Mouse (Mus musculus) myocyte (in vitro differentiated cells): Measurements from ENCODE around the gene Slc7a4. TPM values are rescaled to one million over a fixed set of nuclear protein-coding genes. Genes with fewer than 3 reads are reported as not detected.

ENCODE experiments used
- H3K27me3 ChIP-seq: one replicate; pipeline ENCODE4 v1.6.1; 2011; ENCODE audit not compliant: control insufficient read depth, insufficient read depth, insufficient read length
- H3K36me3 ChIP-seq: one replicate; pipeline ENCODE4 v1.6.1; 2011; ENCODE audit not compliant: control insufficient read depth, insufficient read depth
- H3K4me2 ChIP-seq: one replicate; pipeline ENCODE4 v1.6.1; 2011; ENCODE audit warnings: low read depth, control low read depth
- H3K4me3 ChIP-seq: one replicate; pipeline ENCODE4 v1.5.1; 2011; ENCODE audit warnings: mild to moderate bottlenecking, control low read depth, moderate library complexity
- H3K79me2 ChIP-seq: one replicate; pipeline ENCODE4 v1.6.1; 2011; ENCODE audit not compliant: control insufficient read depth, insufficient read depth
- H3ac ChIP-seq: one replicate; pipeline ENCODE4 v1.6.1; 2011; ENCODE audit not compliant: control insufficient read depth, insufficient read length
- CEBPB ChIP-seq: IDR thresholded peaks from 2 replicates; pipeline ENCODE4 v1.6.1; 2011; ENCODE audit warnings: mild to moderate bottlenecking, moderate library complexity; ENCODE audit not compliant: poor library complexity, insufficient read depth, severe bottlenecking
- E2F4 ChIP-seq: IDR thresholded peaks from one replicate; pipeline ENCODE4 v1.6.1; 2011; ENCODE audit warnings: mild to moderate bottlenecking, control low read depth, moderate library complexity; ENCODE audit not compliant: insufficient read depth
- MAX ChIP-seq: IDR thresholded peaks from one replicate; pipeline ENCODE4 v1.6.1; 2011; ENCODE audit warnings: low read depth, mild to moderate bottlenecking, control low read depth
- MYOD1 ChIP-seq, 3 experiments: IDR thresholded peaks; one replicate each; pipeline ENCODE4 v1.6.1; 2011; ENCODE audit warnings: control low read depth in 2 of 3, low read depth in 2 of 3, mild to moderate bottlenecking in 2 of 3, moderate library complexity in 1 of 3; ENCODE audit not compliant: insufficient read length in 2 of 3, control insufficient read depth in 1 of 3
- MYOG ChIP-seq, 3 experiments: IDR thresholded peaks; one replicate each; pipeline ENCODE4 v1.6.1; 2011; ENCODE audit warnings: control low read depth in 2 of 3, low read depth in 2 of 3, mild to moderate bottlenecking in 2 of 3; ENCODE audit not compliant: insufficient read length in 2 of 3, control insufficient read depth in 1 of 3, insufficient read depth in 1 of 3
- POLR2A ChIP-seq: IDR thresholded peaks from one replicate; pipeline ENCODE4 v1.6.1; 2011; ENCODE audit warnings: low read depth, mild to moderate bottlenecking, control low read depth, moderate library complexity; ENCODE audit not compliant: insufficient read length
- POLR2AphosphoS2 ChIP-seq: IDR thresholded peaks from one replicate; pipeline ENCODE4 v1.6.1; 2011; ENCODE audit warnings: low read depth, control low read depth; ENCODE audit not compliant: insufficient read length
- REST ChIP-seq: IDR thresholded peaks from one replicate; pipeline ENCODE4 v1.6.1; 2011; ENCODE audit warnings: mild to moderate bottlenecking, control low read depth, moderate library complexity; ENCODE audit not compliant: insufficient read depth, insufficient read length
- SRF ChIP-seq: IDR thresholded peaks from one replicate; pipeline ENCODE4 v1.6.1; 2011; ENCODE audit warnings: low read depth; ENCODE audit not compliant: control insufficient read depth, insufficient read length
- TCF12 ChIP-seq: IDR thresholded peaks from one replicate; pipeline ENCODE4 v1.6.1; 2011; ENCODE audit warnings: mild to moderate bottlenecking, control low read depth; ENCODE audit not compliant: poor library complexity, insufficient read depth, severe bottlenecking
- TCF3 ChIP-seq: IDR thresholded peaks from one replicate; pipeline ENCODE4 v1.6.1; 2011; ENCODE audit warnings: low read depth, control low read depth; ENCODE audit not compliant: insufficient read length
- USF1 ChIP-seq: IDR thresholded peaks from one replicate; pipeline ENCODE4 v1.6.1; 2011; ENCODE audit warnings: low read depth, mild to moderate bottlenecking, control low read depth, moderate library complexity
- polyA plus RNA-seq: library from polyadenylated mRNA; unstranded; fragments of >200 nt; fragmentation: generic; extraction: Trizol; gene quantifications from one replicate; pipeline ENCODE4 v1.2.1, GENCODE M21; 2012; ENCODE audit warnings: missing spikeins

Slc7a4 gene
- 1.1 TPM for polyA plus RNA-seq

- H3K27me3 ChIP-seq = no peaks in the 10 kb centered on the region
- no peak within 1 kb of the TSS for H3K4me2 ChIP-seq
- no peaks in the 10 kb centered on the region for H3K79me2 ChIP-seq
- H3K36me3 ChIP-seq = no peaks in the 10 kb centered on the region
- no peak for TF ChIP-seq MYOG (IDR thresholded peaks at IDR 0.05; ENCODE audit: control insufficient read depth in 1 of 3, insufficient read depth in 1 of 3, insufficient read length in 2 of 3, low read depth in 2 of 3)
- no peak for TF ChIP-seq POLR2A
- no peak for TF ChIP-seq MAX
- TF ChIP-seq TCF12 = no peak
- TF ChIP-seq MYOD1 (IDR thresholded peaks at IDR 0.05; ENCODE audit: control insufficient read depth in 1 of 3, insufficient read length in 2 of 3, low read depth in 2 of 3) = no peak
- TF ChIP-seq TCF3 = no peak
- H3K4me3 ChIP-seq = no peak within 1 kb of the TSS
- no peak within 1 kb of the TSS for H3ac ChIP-seq
Measured at GRCm38 (mm10) chr16:17583064-17583463, at the start of gene Slc7a4. Gene Slc7a4, minus strand, starts transcription at chr16:17583214.

DNA sequence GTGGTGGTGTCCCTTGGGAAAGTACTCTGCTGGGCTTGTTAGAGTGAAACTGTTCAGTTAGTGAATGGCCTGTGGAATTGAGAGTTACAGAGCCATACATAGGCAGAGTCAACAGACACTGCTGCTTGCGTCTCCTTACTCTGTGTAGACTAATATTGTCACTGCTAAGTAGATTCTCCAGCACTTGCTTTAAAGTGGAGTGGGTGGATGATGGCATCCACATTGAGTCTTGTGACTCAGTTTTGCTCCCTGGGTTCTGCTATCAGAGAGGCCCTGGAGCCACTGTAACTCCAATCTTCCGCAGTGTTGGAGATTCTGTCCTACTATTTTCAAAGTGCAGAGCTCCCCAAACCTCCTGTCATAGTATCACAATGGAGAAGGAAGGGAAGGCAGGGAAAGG is 49.6 kb upstream of the Slc7a4 start:
- Histone ChIP-seq H3K4me3 (no peak overlapping the region), H3K36me3 (peaks cover 12% of the 10 kb centered on the region)

DNA sequence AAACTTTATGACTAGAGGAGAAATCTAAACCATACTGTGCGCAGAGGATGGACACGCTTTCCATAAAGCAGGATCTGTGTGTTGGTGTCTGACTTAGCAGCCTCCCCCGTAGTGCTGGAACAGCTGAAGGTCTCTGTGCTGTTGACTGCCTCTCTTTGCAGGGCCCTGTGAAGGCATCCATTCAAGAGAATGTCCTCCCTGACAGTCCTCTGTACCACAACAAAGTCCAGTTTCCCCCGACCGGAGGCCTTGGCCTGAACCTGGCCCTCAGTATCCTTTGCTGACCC is 43.2 kb upstream of the Slc7a4 start:
- Histone ChIP-seq H3K79me2 (no peaks in the 10 kb centered on the region), H3ac (no peak overlapping the region), H3K4me3 (no peak overlapping the region), H3K36me3 (peaks cover 11% of the 10 kb centered on the region), H3K4me2 (no peak overlapping the region), H3K27me3 (no peaks in the 10 kb centered on the region)
- TF ChIP-seq E2F4 (no peak), MAX (no peak), MYOG (IDR thresholded peaks at IDR 0.05; ENCODE audit: control insufficient read depth in 1 of 3, insufficient read depth in 1 of 3, insufficient read length in 2 of 3, low read depth in 2 of 3) (no peak), CEBPB (no peak), TCF12 (no peak), SRF (no peak), POLR2A (no peak), USF1 (no peak), POLR2AphosphoS2 (no peak), REST (no peak), TCF3 (no peak), MYOD1 (IDR thresholded peaks at IDR 0.05; ENCODE audit: control insufficient read depth in 1 of 3, insufficient read length in 2 of 3, low read depth in 2 of 3) (no peak)

More for the DNA sequence above, 49.6 kb upstream of the Slc7a4 start:
- no peaks in the 10 kb centered on the region for H3K79me2 ChIP-seq
- no peak overlapping the region for H3ac ChIP-seq
- H3K27me3 ChIP-seq = no peaks in the 10 kb centered on the region
- TF ChIP-seq MAX (no peak), MYOD1 (IDR thresholded peaks at IDR 0.05; ENCODE audit: control insufficient read depth in 1 of 3, insufficient read length in 2 of 3, low read depth in 2 of 3) (no peak), USF1 (no peak), E2F4 (no peak), TCF12 (no peak), TCF3 (no peak), REST (no peak)
- no peak overlapping the region for H3K4me2 ChIP-seq

DNA sequence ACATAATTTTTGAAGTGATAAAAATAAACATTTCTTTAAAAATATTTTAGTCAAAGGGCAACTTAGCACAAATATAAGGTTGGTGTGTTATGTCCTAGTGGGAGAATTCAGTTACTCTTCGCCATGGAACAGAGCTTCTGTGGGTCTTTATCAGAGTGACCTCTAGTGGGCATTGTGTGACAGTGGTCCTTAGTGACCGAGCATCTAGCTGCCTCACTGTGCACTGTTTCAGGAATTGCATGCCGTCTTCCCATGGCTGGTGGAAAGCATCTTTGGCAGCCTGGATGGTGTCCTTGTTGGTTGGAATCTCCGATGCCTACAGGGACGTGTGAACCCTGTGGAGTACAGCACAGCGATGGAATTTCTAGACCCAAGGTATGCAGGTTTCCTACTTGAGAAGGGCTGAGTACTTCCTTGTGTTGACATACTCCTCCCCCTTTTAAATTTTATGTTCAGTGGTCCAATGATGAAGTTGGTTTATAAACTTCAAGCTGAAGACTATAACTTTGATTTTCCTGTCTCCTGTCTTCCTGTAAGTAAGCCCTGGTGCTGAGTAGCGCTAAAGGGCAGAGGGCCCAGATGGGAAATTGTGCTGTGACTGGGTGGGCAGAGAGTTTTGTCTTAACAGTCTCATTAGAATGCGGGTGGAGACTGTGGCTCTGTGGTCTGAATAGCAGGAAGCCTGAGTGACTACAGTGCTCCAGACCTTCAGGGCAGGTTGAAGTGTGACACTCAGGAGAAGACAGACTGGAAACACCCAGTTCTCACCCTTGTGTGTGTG is 42.7 kb upstream of the Slc7a4 start:
- no peak overlapping the region for H3K4me3 ChIP-seq
- peaks cover 3% of the 10 kb centered on the region for H3K79me2 ChIP-seq
- no peaks in the 10 kb centered on the region for H3K27me3 ChIP-seq
- TF ChIP-seq POLR2A (no peak), MYOG (IDR thresholded peaks at IDR 0.05; ENCODE audit: control insufficient read depth in 1 of 3, insufficient read depth in 1 of 3, insufficient read length in 2 of 3, low read depth in 2 of 3) (no peak)
- no peak overlapping the region for H3K4me2 ChIP-seq
- H3K36me3 ChIP-seq = peaks cover 11% of the 10 kb centered on the region
- no peak overlapping the region for H3ac ChIP-seq

DNA sequence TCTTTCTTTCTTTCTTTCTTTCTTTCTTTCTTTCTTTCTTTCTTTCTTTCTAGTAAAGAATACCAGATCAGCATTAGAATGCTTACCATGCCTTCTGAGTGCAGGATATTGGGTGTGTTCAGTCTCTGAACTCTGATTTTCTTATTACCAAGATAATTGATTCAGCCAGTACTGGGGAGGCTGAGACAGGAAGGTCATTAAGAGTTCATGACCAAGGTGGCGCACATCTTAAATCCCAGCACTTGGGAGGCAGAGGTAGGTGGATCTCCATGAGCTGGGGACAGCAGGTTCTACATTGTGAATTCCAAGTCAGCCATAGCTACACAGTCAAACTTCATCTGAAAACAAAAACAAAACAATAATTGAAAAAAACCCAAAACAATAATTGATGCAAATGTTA is 38.9 kb upstream of the Slc7a4 start:
- TF ChIP-seq POLR2A (no peak), MAX (no peak), E2F4 (no peak), POLR2AphosphoS2 (no peak), CEBPB (no peak), USF1 (no peak), MYOD1 (IDR thresholded peaks at IDR 0.05; ENCODE audit: control insufficient read depth in 1 of 3, insufficient read length in 2 of 3, low read depth in 2 of 3) (no peak), REST (no peak), MYOG (IDR thresholded peaks at IDR 0.05; ENCODE audit: control insufficient read depth in 1 of 3, insufficient read depth in 1 of 3, insufficient read length in 2 of 3, low read depth in 2 of 3) (no peak), SRF (no peak), TCF3 (no peak), TCF12 (no peak)
- H3K27me3 ChIP-seq = no peaks in the 10 kb centered on the region
- H3K36me3 ChIP-seq = no peaks in the 10 kb centered on the region
- no peak overlapping the region for H3ac ChIP-seq
- H3K4me3 ChIP-seq = no peak overlapping the region
- peaks cover 16% of the 10 kb centered on the region for H3K79me2 ChIP-seq
- H3K4me2 ChIP-seq = no peak overlapping the region
